Mouse (Mus musculus): ENCODE results near the gene Tox2. TPM values are rescaled to one million over a fixed set of nuclear protein-coding genes. Genes with fewer than 3 reads are reported as not detected.

Tox2 gene
- total RNA-seq, 1 experiment, result 0.36 TPM

DNA sequence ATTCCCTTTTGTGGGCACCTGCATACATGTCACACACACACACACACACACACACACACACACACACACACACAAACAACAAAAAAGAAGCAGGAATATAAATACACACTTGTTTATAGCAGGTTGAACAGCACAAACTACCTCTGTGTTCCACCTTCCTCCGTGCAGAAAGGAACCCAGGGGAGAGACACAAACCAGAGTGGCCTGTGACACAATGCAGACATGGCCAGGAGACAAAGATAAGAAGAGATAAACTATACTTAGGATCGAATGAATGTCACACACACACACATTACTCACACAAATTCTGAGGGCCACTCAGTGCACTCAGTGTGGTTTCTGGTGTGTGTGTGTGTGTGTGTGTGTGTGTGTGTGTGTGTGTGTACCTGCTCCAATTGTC lies 156.3 kb downstream of the Tox2 start:
- no peak for DNase-seq (ENCODE audit: low read depth, low spot score)
- no peaks in the 10 kb centered on the region for H3K4me1 ChIP-seq (ENCODE audit: control insufficient read depth in 2 of 2, insufficient read depth in 2 of 2, low read length in 2 of 2, poor library complexity in 1 of 2)
- no peaks in the 10 kb centered on the region for H3K9me3 ChIP-seq (ENCODE audit: control insufficient read depth, insufficient read depth, low read depth, low read length)
- no peak overlapping the region for H3K4me3 ChIP-seq (ENCODE audit: insufficient read depth in 1 of 2, low read depth in 1 of 2, low read length in 2 of 2, poor library complexity in 1 of 2, severe bottlenecking in 1 of 2)
- H3K9ac ChIP-seq (ENCODE audit: insufficient read depth, low read depth, low read length, poor library complexity, severe bottlenecking), result no peak overlapping the region
- no peaks in the 10 kb centered on the region for H3K36me3 ChIP-seq (ENCODE audit: control insufficient read depth, insufficient read depth, low read length, poor library complexity, severe bottlenecking)
- in situ Hi-C loops (cut with MboI; ENCODE audit: low sequenced_read_pairs in 2 of 2, unreplicated experiment in 2 of 2), result no loop called here
- TF ChIP-seq CHD2 (IDR thresholded peaks at IDR 0.05; ENCODE audit: low read depth, low read length), result no peak
- TF ChIP-seq ZC3H11A (IDR thresholded peaks at IDR 0.05; ENCODE audit: borderline replicate concordance, low read depth, low read length), result no peak
- no peak for TF ChIP-seq HCFC1 (IDR thresholded peaks at IDR 0.05; ENCODE audit: borderline replicate concordance, insufficient read depth, low read length)
- TF ChIP-seq ZNF384 (IDR thresholded peaks at IDR 0.05; ENCODE audit: low read depth, low read length), result no peak
- no peak for TF ChIP-seq MAFK (IDR thresholded peaks at IDR 0.05; ENCODE audit: insufficient read depth, low read depth, low read length)
- H3K27ac ChIP-seq (ENCODE audit: insufficient read depth, low read depth, low read length, poor library complexity, severe bottlenecking), result no peak overlapping the region

DNA sequence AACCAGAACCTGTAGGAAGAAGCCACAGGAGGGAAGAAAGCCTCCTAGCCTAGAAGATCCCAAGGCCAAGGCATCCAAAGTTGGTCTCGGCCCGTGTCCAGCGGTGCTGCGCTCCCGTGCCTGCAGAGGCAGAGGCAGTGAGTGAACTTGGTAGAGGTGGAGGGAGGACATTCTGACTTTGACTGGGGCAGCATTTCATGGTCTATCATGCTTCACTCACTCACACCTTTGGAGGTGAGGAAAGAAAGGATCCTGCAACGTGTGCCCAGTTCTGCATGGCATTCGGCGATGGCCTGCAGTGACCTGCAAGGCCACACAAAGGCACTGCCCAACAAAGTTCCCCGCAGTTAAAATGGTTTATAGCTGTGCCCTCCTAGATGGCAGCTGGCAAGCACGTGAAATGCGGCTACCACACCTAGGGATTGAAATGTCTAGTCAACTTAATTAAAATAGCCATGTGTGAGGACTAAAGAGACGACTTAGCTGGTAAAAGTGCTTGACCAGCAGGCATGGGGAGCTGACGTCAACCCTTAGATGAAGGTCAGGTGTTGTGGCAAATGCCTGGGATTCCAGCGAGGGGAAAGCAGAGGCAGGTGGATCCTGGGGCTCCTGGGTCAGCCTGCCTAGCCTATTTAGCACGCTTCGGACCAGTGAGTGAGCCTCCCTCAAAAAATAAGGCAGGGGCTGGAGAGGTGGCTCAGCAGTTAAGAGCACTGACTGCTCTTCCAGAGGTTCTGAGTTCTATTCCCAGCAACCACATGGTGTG lies 158.1 kb downstream of the Tox2 start:
- TF ChIP-seq ZC3H11A (IDR thresholded peaks at IDR 0.05; ENCODE audit: borderline replicate concordance, low read depth, low read length) (no peak), HCFC1 (IDR thresholded peaks at IDR 0.05; ENCODE audit: borderline replicate concordance, insufficient read depth, low read length) (no peak), MAFK (IDR thresholded peaks at IDR 0.05; ENCODE audit: insufficient read depth, low read depth, low read length) (no peak)
- DNase-seq (ENCODE audit: low read depth, low spot score), result no peak
- Histone ChIP-seq H3K4me3 (ENCODE audit: insufficient read depth in 1 of 2, low read depth in 1 of 2, low read length in 2 of 2, poor library complexity in 1 of 2, severe bottlenecking in 1 of 2) (no peak overlapping the region), H3K36me3 (ENCODE audit: control insufficient read depth, insufficient read depth, low read length, poor library complexity, severe bottlenecking) (no peaks in the 10 kb centered on the region), H3K9ac (ENCODE audit: insufficient read depth, low read depth, low read length, poor library complexity, severe bottlenecking) (no peak overlapping the region), H3K4me1 (ENCODE audit: control insufficient read depth in 2 of 2, insufficient read depth in 2 of 2, low read length in 2 of 2, poor library complexity in 1 of 2) (no peaks in the 10 kb centered on the region), H3K27ac (ENCODE audit: insufficient read depth, low read depth, low read length, poor library complexity, severe bottlenecking) (no peak overlapping the region), H3K9me3 (ENCODE audit: control insufficient read depth, insufficient read depth, low read depth, low read length) (no peaks in the 10 kb centered on the region)
- in situ Hi-C loops (cut with MboI; ENCODE audit: low sequenced_read_pairs in 2 of 2, unreplicated experiment in 2 of 2), result no loop called here

DNA sequence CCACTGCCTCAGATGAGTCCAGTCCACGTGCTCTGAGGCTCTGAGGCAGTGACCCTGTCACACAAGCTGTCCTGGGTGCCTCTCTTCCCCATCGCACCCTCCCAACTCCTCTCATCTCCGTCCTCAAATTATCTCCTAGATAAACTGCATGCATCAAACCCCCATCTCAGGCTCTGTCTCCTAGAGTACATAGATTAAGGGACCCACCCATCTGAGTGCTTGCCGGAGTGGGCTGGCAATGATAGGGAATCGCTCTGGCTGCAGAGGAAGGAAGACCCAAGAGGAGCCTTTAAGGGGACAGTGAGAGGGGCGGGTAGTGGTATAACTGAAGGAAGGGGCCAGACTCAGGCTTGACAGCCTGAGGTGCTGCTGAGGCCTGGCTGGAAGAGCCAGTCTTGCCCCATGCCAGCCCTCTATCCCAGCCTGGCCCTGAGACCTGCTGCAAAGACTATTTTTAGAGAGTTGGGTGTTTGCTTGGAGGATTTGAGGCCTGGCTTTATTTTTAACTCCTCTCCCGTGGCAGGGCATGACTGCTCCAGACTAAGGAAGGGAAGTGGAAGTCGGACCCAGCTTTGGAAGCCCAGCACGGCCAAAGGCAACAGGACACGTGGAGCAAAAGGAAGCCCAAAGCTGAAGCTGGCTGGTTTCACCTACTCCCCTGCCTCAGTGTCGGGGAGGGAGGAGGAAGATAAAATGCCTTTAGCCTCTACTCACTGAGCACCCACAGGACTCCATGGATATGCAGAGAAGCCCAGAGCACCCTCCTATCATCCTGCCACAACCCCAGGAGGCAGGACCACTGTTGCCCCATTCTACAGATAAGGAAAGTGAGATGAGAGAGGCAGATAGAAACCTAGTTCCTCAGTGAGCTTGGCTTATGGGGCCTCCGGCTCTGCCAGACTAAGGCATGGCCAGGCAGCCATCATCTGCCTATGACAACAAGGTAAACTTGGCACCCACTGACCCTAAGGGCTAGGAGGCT lies 160.3 kb downstream of the Tox2 start:
- Histone ChIP-seq H3K4me3 (ENCODE audit: insufficient read depth in 1 of 2, low read depth in 1 of 2, low read length in 2 of 2, poor library complexity in 1 of 2, severe bottlenecking in 1 of 2) (no peak overlapping the region), H3K36me3 (ENCODE audit: control insufficient read depth, insufficient read depth, low read length, poor library complexity, severe bottlenecking) (no peaks in the 10 kb centered on the region), H3K9ac (ENCODE audit: insufficient read depth, low read depth, low read length, poor library complexity, severe bottlenecking) (no peak overlapping the region), H3K27ac (ENCODE audit: insufficient read depth, low read depth, low read length, poor library complexity, severe bottlenecking) (no peak overlapping the region), H3K4me1 (ENCODE audit: control insufficient read depth in 2 of 2, insufficient read depth in 2 of 2, low read length in 2 of 2, poor library complexity in 1 of 2) (no peaks in the 10 kb centered on the region), H3K9me3 (ENCODE audit: control insufficient read depth, insufficient read depth, low read depth, low read length) (no peaks in the 10 kb centered on the region)
- DNase-seq (ENCODE audit: low read depth, low spot score), result no peak
- in situ Hi-C loops (cut with MboI; ENCODE audit: low sequenced_read_pairs in 2 of 2, unreplicated experiment in 2 of 2), result no loop called here
- TF ChIP-seq ZC3H11A (IDR thresholded peaks at IDR 0.05; ENCODE audit: borderline replicate concordance, low read depth, low read length), result no peak
- no peak for TF ChIP-seq MAFK (IDR thresholded peaks at IDR 0.05; ENCODE audit: insufficient read depth, low read depth, low read length)
- no peak for TF ChIP-seq CHD2 (IDR thresholded peaks at IDR 0.05; ENCODE audit: low read depth, low read length)
- no peak for TF ChIP-seq ZNF384 (IDR thresholded peaks at IDR 0.05; ENCODE audit: low read depth, low read length)

- no peaks in the 10 kb centered on the region for H3K4me1 ChIP-seq (ENCODE audit: control insufficient read depth in 2 of 2, insufficient read depth in 2 of 2, low read length in 2 of 2, poor library complexity in 1 of 2)
- H3K9ac ChIP-seq (ENCODE audit: insufficient read depth, low read depth, low read length, poor library complexity, severe bottlenecking), result no peak overlapping the region
- no peak overlapping the region for H3K4me3 ChIP-seq (ENCODE audit: insufficient read depth in 1 of 2, low read depth in 1 of 2, low read length in 2 of 2, poor library complexity in 1 of 2, severe bottlenecking in 1 of 2)
- no peaks in the 10 kb centered on the region for H3K9me3 ChIP-seq (ENCODE audit: control insufficient read depth, insufficient read depth, low read depth, low read length)
- no peak overlapping the region for H3K27ac ChIP-seq (ENCODE audit: insufficient read depth, low read depth, low read length, poor library complexity, severe bottlenecking)
- in situ Hi-C loops (cut with MboI; ENCODE audit: low sequenced_read_pairs in 2 of 2, unreplicated experiment in 2 of 2), result no loop called here
- no peak for DNase-seq (ENCODE audit: low read depth, low spot score)
- H3K36me3 ChIP-seq (ENCODE audit: control insufficient read depth, insufficient read depth, low read length, poor library complexity, severe bottlenecking), result no peaks in the 10 kb centered on the region
- TF ChIP-seq MAFK (IDR thresholded peaks at IDR 0.05; ENCODE audit: insufficient read depth, low read depth, low read length), result no peak
- TF ChIP-seq HCFC1 (IDR thresholded peaks at IDR 0.05; ENCODE audit: borderline replicate concordance, insufficient read depth, low read length), result no peak
- TF ChIP-seq CHD2 (IDR thresholded peaks at IDR 0.05; ENCODE audit: low read depth, low read length), result no peak
- TF ChIP-seq ZC3H11A (IDR thresholded peaks at IDR 0.05; ENCODE audit: borderline replicate concordance, low read depth, low read length), result no peak
- TF ChIP-seq ZNF384 (IDR thresholded peaks at IDR 0.05; ENCODE audit: low read depth, low read length), result no peak
Measured at GRCm38 (mm10) chr2:163364785-163365541, 162.0 kb downstream of the Tox2 start.

Measured in ES-E14 (cell line).